Mouse (Mus musculus): ENCODE measurements around the gene Ugt1a7c. TPM values are rescaled to one million over a fixed set of nuclear protein-coding genes. Genes with fewer than 3 reads are reported as not detected.
"Not testable (repeated sequence)": the region's sequence is repeated elsewhere in the genome, so short reads cannot be mapped to it uniquely, and the experiment has no call there.

The Ugt1a7c gene
- polyA plus RNA-seq, 1 experiment: 6.1 TPM

DNA sequence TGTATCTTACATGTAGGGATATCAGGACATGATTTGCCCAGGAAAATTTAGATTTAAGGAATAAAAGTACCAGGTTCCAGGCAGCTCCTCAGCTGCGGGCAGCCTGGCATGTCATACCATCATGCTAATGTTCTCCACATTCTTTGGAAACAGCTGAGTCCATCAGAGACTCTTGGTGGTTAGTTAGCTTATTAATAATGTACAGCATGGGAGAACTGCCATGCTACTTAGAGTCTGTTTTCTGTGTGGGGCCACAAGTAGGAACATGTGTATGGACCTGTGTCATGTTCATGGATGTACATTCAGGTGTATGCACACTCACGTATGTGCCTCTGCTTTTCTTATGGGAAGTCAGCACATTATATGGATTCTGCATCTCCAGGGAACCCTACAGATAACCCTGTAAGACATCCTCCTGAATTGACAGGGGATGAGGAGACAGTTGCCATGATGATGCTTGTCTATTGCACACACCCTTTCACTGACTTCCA, 119.6 kb downstream of the Ugt1a7c start:
- Histone ChIP-seq H3K4me1 (ENCODE audit: control insufficient read depth, insufficient read depth, low read length) (no peaks in the 10 kb centered on the region), H3K4me3 (replicated peaks; ENCODE audit: extremely low read depth, low read depth, low read length) (no peak overlapping the region)
- WGBS: 77% methylated on average over 2 of the region's 2 CpGs
- TF ChIP-seq POLR2A (IDR thresholded peaks at IDR 0.05; ENCODE audit: borderline replicate concordance, extremely low read depth, low read depth, low read length) (no peak), CTCF (IDR thresholded peaks at IDR 0.05; ENCODE audit: insufficient read depth, low read length) (no peak)
- no peak for DNase-seq

GRCm38 (mm10) chr1:88215466-88216380, 120.9 kb downstream of the Ugt1a7c start:
- 70% methylated on average over 10 of the region's 10 CpGs for WGBS
- DNase-seq: no peak
- Histone ChIP-seq H3K4me1 (ENCODE audit: control insufficient read depth, insufficient read depth, low read length) (no peaks in the 10 kb centered on the region), H3K4me3 (replicated peaks; ENCODE audit: extremely low read depth, low read depth, low read length) (no peak overlapping the region)
- TF ChIP-seq POLR2A (IDR thresholded peaks at IDR 0.05; ENCODE audit: borderline replicate concordance, extremely low read depth, low read depth, low read length): no peak
- no peak for TF ChIP-seq CTCF (IDR thresholded peaks at IDR 0.05; ENCODE audit: insufficient read depth, low read length)

- 57% methylated on average over 2 of the region's 2 CpGs for WGBS
- DNase-seq: no peak
- Histone ChIP-seq H3K4me1 (ENCODE audit: control insufficient read depth, insufficient read depth, low read length) (no peaks in the 10 kb centered on the region), H3K4me3 (replicated peaks; ENCODE audit: extremely low read depth, low read depth, low read length) (no peak overlapping the region)
- TF ChIP-seq POLR2A (IDR thresholded peaks at IDR 0.05; ENCODE audit: borderline replicate concordance, extremely low read depth, low read depth, low read length) (no peak), CTCF (IDR thresholded peaks at IDR 0.05; ENCODE audit: insufficient read depth, low read length) (no peak)
These were observed 121.7 kb downstream of the Ugt1a7c start for GRCm38 (mm10) chr1:88216551-88216950.

DNA sequence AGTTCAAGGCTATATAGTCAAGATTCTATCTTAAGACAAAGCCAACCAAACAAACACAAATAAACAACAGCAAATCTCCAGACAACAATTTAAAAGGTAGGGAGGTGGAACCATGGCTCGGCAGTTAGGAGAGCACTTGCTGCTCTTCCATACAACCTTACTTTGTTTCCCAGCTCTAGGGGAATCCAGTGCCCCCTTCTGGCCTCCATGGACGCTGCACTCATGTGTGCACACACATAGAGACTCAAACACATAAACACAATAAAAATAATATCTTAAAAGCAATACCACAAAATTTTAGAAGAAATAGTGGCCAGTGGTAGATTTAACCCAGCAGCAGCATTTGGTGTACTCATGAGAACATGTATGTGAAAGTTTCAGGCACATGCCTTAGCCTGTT, 122.3 kb downstream of the Ugt1a7c start:
- no peak for DNase-seq
- no peak overlapping the region for H3K4me3 ChIP-seq (replicated peaks; ENCODE audit: extremely low read depth, low read depth, low read length)
- no peaks in the 10 kb centered on the region for H3K4me1 ChIP-seq (ENCODE audit: control insufficient read depth, insufficient read depth, low read length)
- 54% methylated on average over 2 of the region's 2 CpGs for WGBS
- TF ChIP-seq CTCF (IDR thresholded peaks at IDR 0.05; ENCODE audit: insufficient read depth, low read length) (no peak), POLR2A (IDR thresholded peaks at IDR 0.05; ENCODE audit: borderline replicate concordance, extremely low read depth, low read depth, low read length) (no peak)

DNA sequence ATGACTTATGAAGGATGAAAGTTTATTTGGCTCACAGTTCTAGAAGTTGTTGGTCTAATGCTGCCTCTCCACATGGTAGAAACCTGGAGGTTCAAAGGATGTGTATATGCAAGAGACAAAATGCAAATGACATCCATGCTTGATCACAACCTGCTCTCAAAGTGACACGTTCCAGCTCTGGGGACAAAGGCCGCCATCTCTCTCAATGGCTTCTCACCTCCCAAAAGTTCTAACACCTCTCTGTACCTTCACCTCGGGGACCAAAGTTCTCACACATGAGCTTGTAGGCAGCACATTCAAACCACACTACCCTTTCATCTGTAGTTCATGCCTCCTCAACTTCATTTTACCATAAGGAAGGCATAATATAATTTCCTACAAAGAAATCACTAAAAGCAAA, 122.7 kb downstream of the Ugt1a7c start:
- 32% methylated on average over 3 of the region's 3 CpGs for WGBS
- no peak overlapping the region for H3K4me3 ChIP-seq (replicated peaks; ENCODE audit: extremely low read depth, low read depth, low read length)
- H3K4me1 ChIP-seq (ENCODE audit: control insufficient read depth, insufficient read depth, low read length): no peaks in the 10 kb centered on the region
- TF ChIP-seq CTCF (IDR thresholded peaks at IDR 0.05; ENCODE audit: insufficient read depth, low read length): no peak
- no peak for DNase-seq

DNA sequence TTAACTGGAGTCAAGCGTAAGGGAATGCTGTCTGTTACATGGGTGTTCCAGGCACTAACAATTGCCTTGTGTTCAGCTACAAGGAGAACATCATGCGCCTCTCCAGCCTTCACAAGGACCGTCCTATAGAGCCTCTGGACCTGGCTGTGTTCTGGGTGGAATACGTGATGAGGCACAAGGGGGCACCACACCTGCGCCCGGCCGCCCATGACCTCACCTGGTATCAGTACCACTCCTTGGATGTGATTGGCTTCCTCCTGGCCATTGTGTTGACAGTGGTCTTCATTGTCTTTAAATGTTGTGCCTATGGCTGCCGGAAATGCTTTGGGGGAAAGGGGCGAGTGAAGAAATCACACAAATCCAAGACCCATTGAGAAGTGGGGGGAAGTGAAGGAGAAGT, 123.2 kb downstream of the Ugt1a7c start:
- 74% methylated on average over 9 of the region's 9 CpGs for WGBS
- Histone ChIP-seq H3K4me1 (ENCODE audit: control insufficient read depth, insufficient read depth, low read length) (no peaks in the 10 kb centered on the region), H3K4me3 (replicated peaks; ENCODE audit: extremely low read depth, low read depth, low read length) (no peak overlapping the region)
- TF ChIP-seq CTCF (IDR thresholded peaks at IDR 0.05; ENCODE audit: insufficient read depth, low read length): no peak
- TF ChIP-seq POLR2A (IDR thresholded peaks at IDR 0.05; ENCODE audit: borderline replicate concordance, extremely low read depth, low read depth, low read length): no peak
- no peak for DNase-seq

DNA sequence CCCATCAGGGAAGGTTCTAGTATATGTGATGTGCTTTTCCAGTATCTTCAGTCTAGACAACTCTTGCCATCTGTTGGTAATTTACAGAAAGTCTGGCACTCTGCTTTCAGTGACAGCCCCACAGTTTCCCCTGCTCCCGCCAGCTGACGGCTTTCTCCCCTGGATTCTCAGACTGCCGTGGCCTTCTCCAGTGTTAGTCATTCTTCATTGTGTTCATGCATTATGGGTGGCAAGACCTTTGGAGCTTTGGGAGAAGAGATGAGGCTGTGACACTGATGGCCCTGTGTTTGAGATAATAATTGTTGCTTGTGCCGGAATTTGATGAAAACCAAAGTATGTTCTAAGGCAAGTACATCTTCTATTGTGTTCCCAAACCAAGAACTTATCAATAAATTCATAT, 123.7 kb downstream of the Ugt1a7c start:
- TF ChIP-seq CTCF (IDR thresholded peaks at IDR 0.05; ENCODE audit: insufficient read depth, low read length): no peak
- no peak for TF ChIP-seq POLR2A (IDR thresholded peaks at IDR 0.05; ENCODE audit: borderline replicate concordance, extremely low read depth, low read depth, low read length)
- no peak overlapping the region for H3K4me3 ChIP-seq (replicated peaks; ENCODE audit: extremely low read depth, low read depth, low read length)
- DNase-seq: no peak
- WGBS: 47% methylated on average over 4 of the region's 4 CpGs
- H3K4me1 ChIP-seq (ENCODE audit: control insufficient read depth, insufficient read depth, low read length): no peaks in the 10 kb centered on the region

DNA sequence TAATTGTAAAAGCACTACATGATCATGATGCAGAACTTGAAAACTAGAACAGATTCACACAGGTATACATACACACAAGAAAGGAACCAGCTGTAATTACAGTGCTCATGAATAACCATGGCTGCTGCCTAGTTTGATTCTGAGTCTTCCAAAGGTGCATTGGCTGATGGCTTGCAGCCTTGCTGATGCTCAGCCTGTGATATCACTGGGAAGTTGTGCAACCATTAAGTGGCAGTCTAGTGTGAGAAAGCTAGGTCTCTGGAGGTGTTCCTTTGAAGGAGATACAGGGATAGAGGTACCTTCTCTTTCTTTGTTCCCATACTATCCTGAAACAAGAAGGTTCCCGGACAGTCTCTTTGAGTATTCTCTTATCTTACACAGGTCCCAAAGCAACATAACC, 124.2 kb downstream of the Ugt1a7c start:
- Histone ChIP-seq H3K4me3 (replicated peaks; ENCODE audit: extremely low read depth, low read depth, low read length) (no peak overlapping the region), H3K4me1 (ENCODE audit: control insufficient read depth, insufficient read depth, low read length) (no peaks in the 10 kb centered on the region)
- no peak for DNase-seq
- WGBS: 20% methylated on average over 1 of the region's 1 CpGs
- TF ChIP-seq POLR2A (IDR thresholded peaks at IDR 0.05; ENCODE audit: borderline replicate concordance, extremely low read depth, low read depth, low read length) (no peak), CTCF (IDR thresholded peaks at IDR 0.05; ENCODE audit: insufficient read depth, low read length) (no peak)

DNA sequence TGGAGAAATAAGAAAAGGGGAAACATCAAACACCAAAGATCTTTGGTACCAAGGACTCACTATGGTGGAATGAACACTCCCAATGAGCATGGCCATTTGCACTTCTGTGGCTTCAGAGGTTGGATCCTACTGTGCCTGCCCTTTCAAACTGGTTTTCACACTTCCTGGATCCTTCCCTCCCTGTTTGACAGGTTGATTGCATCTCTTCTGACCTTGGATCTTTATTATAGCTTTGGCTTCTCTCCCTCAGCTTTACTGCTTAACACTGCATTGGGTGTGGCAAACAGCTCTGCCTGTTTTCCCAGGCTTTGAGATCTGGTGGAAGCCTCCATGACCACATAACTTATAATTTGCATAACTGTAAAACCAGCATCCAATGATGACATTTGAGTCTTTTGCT, 125.5 kb downstream of the Ugt1a7c start:
- peak; percentile 7 for DNase-seq
- no peak overlapping the region for H3K4me3 ChIP-seq (replicated peaks; ENCODE audit: extremely low read depth, low read depth, low read length)
- no peaks in the 10 kb centered on the region for H3K4me1 ChIP-seq (ENCODE audit: control insufficient read depth, insufficient read depth, low read length)
- no peak for TF ChIP-seq CTCF (IDR thresholded peaks at IDR 0.05; ENCODE audit: insufficient read depth, low read length)
- TF ChIP-seq POLR2A (IDR thresholded peaks at IDR 0.05; ENCODE audit: borderline replicate concordance, extremely low read depth, low read depth, low read length): no peak

DNA sequence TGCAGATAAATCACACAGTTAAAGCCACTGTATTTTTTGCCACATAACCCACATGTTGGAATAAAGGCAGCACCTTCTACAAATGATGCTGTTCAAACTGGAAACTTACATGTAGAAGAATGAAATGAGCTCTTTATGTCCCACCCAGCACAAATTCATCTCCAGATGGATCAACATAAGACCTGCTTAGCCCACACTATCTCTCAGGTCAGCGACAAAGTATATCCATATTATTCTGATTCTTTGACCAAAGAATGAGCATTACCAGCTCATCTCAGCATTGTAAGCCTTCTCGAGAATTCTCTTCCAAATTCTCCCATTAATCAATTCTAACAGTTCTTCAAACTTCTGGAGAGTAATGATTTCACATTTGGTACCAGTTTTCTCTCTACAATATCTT, 127.4 kb downstream of the Ugt1a7c start:
- DNase-seq: no peak
- no peak for TF ChIP-seq CTCF (IDR thresholded peaks at IDR 0.05; ENCODE audit: insufficient read depth, low read length)
- no peak for TF ChIP-seq POLR2A (IDR thresholded peaks at IDR 0.05; ENCODE audit: borderline replicate concordance, extremely low read depth, low read depth, low read length)

DNA sequence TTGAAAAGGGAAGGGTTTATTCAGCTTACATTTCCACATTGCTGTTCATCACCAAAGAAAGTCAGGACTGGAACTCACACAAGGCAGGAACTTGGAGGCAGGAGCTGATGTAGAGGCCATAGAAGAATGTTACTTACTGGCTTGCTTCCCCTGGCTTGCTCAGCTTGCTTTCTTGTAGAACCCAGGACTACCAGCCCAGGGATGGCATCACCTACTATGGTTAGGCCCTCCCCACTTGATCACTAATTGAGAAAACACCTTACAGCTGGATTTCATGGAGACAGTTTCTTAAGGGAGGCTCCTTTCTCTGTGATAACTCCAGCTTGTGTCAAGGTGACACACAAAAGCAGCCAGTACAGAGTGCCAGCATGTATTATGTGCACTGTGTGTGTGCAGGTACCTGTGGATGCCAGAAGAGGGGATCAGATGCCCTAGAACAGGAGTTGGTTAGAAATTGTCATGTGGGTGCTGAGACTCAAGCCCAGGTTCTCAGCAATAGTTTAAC, 128.2 kb downstream of the Ugt1a7c start:
- peak; percentile 6 for DNase-seq
- not testable (repeated sequence) for H3K4me3 ChIP-seq (replicated peaks; ENCODE audit: extremely low read depth, low read depth, low read length); H3K4me1 ChIP-seq (ENCODE audit: control insufficient read depth, insufficient read depth, low read length)

More for the DNA sequence above, 127.4 kb downstream of the Ugt1a7c start:
- Histone ChIP-seq H3K4me3 (replicated peaks; ENCODE audit: extremely low read depth, low read depth, low read length) (no peak overlapping the region), H3K4me1 (ENCODE audit: control insufficient read depth, insufficient read depth, low read length) (no peaks in the 10 kb centered on the region)
- WGBS: 48% methylated on average over 2 of the region's 2 CpGs
